Mouse (Mus musculus): Measurements from ENCODE around the gene Gm10985. TPM values are rescaled to one million over a fixed set of nuclear protein-coding genes. Genes with fewer than 3 reads are reported as not detected.

The Gm10985 gene
- total RNA-seq (2012; rRNA removed) = not detected in 2 replicates

DNA sequence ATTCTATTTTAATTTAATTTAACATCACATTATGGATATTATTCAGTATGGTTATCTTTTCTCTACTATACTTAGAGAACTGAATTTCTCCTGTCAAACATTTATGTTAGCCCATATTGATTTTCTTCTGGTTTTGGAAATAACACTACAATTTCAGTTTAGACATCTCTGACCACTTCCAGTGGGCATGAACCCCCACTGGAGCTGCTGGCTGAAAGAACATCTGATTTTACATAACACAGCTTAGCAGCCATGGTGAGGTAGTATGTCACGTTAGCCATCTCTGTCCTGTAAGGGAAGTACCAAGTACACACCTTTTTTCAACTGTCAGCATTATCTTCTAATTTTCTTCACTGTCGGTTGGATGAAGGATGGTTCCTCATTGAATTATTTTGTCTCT is at the start of gene Gm10985:
Gm10985 (plus strand) TSS at position 301 of the 400 bp plus-strand sequence.
- TF ChIP-seq HCFC1 (IDR thresholded peaks at IDR 0.05; ENCODE audit: borderline replicate concordance, insufficient read depth, low read length) = no peak
- no peak for TF ChIP-seq ZNF384 (IDR thresholded peaks at IDR 0.05; ENCODE audit: low read depth, low read length)
- TF ChIP-seq CHD2 (IDR thresholded peaks at IDR 0.05; ENCODE audit: low read depth, low read length) = no peak
- TF ChIP-seq MAFK (IDR thresholded peaks at IDR 0.05; ENCODE audit: insufficient read depth, low read depth, low read length) = no peak
- no peak for TF ChIP-seq ZC3H11A (IDR thresholded peaks at IDR 0.05; ENCODE audit: borderline replicate concordance, low read depth, low read length)
- in situ Hi-C loops (cut with MboI; ENCODE audit: low sequenced_read_pairs in 2 of 2, unreplicated experiment in 2 of 2) = no loop called here

DNA sequence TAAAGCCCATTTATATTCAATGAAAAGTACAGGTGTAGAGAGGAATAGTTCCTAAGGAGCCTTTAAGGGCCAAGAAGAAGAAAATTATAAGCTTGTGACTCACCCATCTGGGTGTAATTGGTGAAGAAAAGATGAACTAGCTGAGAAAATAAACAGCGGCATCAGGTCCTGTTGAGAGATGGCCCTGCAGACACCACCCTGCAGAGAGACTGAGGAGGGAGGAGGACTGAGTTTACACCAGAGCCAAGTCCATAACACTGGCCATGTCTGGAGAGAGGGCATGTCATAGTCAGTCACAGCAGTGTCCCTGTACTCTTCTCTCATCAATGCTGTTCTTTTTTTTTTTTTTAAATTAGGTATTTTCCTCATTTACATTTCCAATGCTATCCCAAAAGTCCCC is 48.0 kb upstream of the Gm10985 start:
- Histone ChIP-seq H3K4me1 (ENCODE audit: control insufficient read depth in 2 of 2, insufficient read depth in 2 of 2, low read length in 2 of 2, poor library complexity in 1 of 2) (no peaks in the 10 kb centered on the region), H3K9ac (ENCODE audit: insufficient read depth, low read depth, low read length, poor library complexity, severe bottlenecking) (no peak overlapping the region), H3K4me3 (ENCODE audit: insufficient read depth in 1 of 2, low read depth in 1 of 2, low read length in 2 of 2, poor library complexity in 1 of 2, severe bottlenecking in 1 of 2) (no peak overlapping the region), H3K9me3 (ENCODE audit: control insufficient read depth, insufficient read depth, low read depth, low read length) (no peaks in the 10 kb centered on the region), H3K27ac (ENCODE audit: insufficient read depth, low read depth, low read length, poor library complexity, severe bottlenecking) (no peak overlapping the region), H3K36me3 (ENCODE audit: control insufficient read depth, insufficient read depth, low read length, poor library complexity, severe bottlenecking) (no peaks in the 10 kb centered on the region)
- in situ Hi-C loops (cut with MboI; ENCODE audit: low sequenced_read_pairs in 2 of 2, unreplicated experiment in 2 of 2) = no loop called here
- TF ChIP-seq CHD2 (IDR thresholded peaks at IDR 0.05; ENCODE audit: low read depth, low read length) (no peak), ZC3H11A (IDR thresholded peaks at IDR 0.05; ENCODE audit: borderline replicate concordance, low read depth, low read length) (no peak), ZNF384 (IDR thresholded peaks at IDR 0.05; ENCODE audit: low read depth, low read length) (no peak), HCFC1 (IDR thresholded peaks at IDR 0.05; ENCODE audit: borderline replicate concordance, insufficient read depth, low read length) (no peak), MAFK (IDR thresholded peaks at IDR 0.05; ENCODE audit: insufficient read depth, low read depth, low read length) (no peak)
- DNase-seq (ENCODE audit: low read depth, low spot score) = no peak

More for the DNA sequence above, at the start of gene Gm10985:
- H3K4me1 ChIP-seq (ENCODE audit: control insufficient read depth in 2 of 2, insufficient read depth in 2 of 2, low read length in 2 of 2, poor library complexity in 1 of 2) = no peaks in the 10 kb centered on the region
- H3K4me3 ChIP-seq (ENCODE audit: insufficient read depth in 1 of 2, low read depth in 1 of 2, low read length in 2 of 2, poor library complexity in 1 of 2, severe bottlenecking in 1 of 2) = no peak within 1 kb of the TSS
- H3K9ac ChIP-seq (ENCODE audit: insufficient read depth, low read depth, low read length, poor library complexity, severe bottlenecking) = no peak within 1 kb of the TSS
- no peaks in the 10 kb centered on the region for H3K36me3 ChIP-seq (ENCODE audit: control insufficient read depth, insufficient read depth, low read length, poor library complexity, severe bottlenecking)
- no peak within 1 kb of the TSS for H3K27ac ChIP-seq (ENCODE audit: insufficient read depth, low read depth, low read length, poor library complexity, severe bottlenecking)
- H3K9me3 ChIP-seq (ENCODE audit: control insufficient read depth, insufficient read depth, low read depth, low read length) = no peaks in the 10 kb centered on the region
- no peak for DNase-seq (ENCODE audit: low read depth, low spot score)

- no peak for TF ChIP-seq MAFK (IDR thresholded peaks at IDR 0.05; ENCODE audit: insufficient read depth, low read depth, low read length)
- no peak for TF ChIP-seq ZC3H11A (IDR thresholded peaks at IDR 0.05; ENCODE audit: borderline replicate concordance, low read depth, low read length)
- TF ChIP-seq CHD2 (IDR thresholded peaks at IDR 0.05; ENCODE audit: low read depth, low read length) = no peak
- TF ChIP-seq HCFC1 (IDR thresholded peaks at IDR 0.05; ENCODE audit: borderline replicate concordance, insufficient read depth, low read length) = no peak
- no peak for TF ChIP-seq ZNF384 (IDR thresholded peaks at IDR 0.05; ENCODE audit: low read depth, low read length)
- H3K36me3 ChIP-seq (ENCODE audit: control insufficient read depth, insufficient read depth, low read length, poor library complexity, severe bottlenecking) = no peaks in the 10 kb centered on the region
- in situ Hi-C loops (cut with MboI; ENCODE audit: low sequenced_read_pairs in 2 of 2, unreplicated experiment in 2 of 2) = no loop called here
- H3K4me3 ChIP-seq (ENCODE audit: insufficient read depth in 1 of 2, low read depth in 1 of 2, low read length in 2 of 2, poor library complexity in 1 of 2, severe bottlenecking in 1 of 2) = no peak overlapping the region
- no peak overlapping the region for H3K9ac ChIP-seq (ENCODE audit: insufficient read depth, low read depth, low read length, poor library complexity, severe bottlenecking)
- no peak for DNase-seq (ENCODE audit: low read depth, low spot score)
- H3K4me1 ChIP-seq (ENCODE audit: control insufficient read depth in 2 of 2, insufficient read depth in 2 of 2, low read length in 2 of 2, poor library complexity in 1 of 2) = no peaks in the 10 kb centered on the region
- no peaks in the 10 kb centered on the region for H3K9me3 ChIP-seq (ENCODE audit: control insufficient read depth, insufficient read depth, low read depth, low read length)
- H3K27ac ChIP-seq (ENCODE audit: insufficient read depth, low read depth, low read length, poor library complexity, severe bottlenecking) = no peak overlapping the region
Measured at GRCm38 (mm10) chr3:53799671-53800070, 45.2 kb upstream of the Gm10985 start.

GRCm38 (mm10) chr3:53813421-53813977 is 31.4 kb upstream of the Gm10985 start:
- no peak overlapping the region for H3K27ac ChIP-seq (ENCODE audit: insufficient read depth, low read depth, low read length, poor library complexity, severe bottlenecking)
- in situ Hi-C loops (cut with MboI; ENCODE audit: low sequenced_read_pairs in 2 of 2, unreplicated experiment in 2 of 2) = no loop called here
- no peaks in the 10 kb centered on the region for H3K4me1 ChIP-seq (ENCODE audit: control insufficient read depth in 2 of 2, insufficient read depth in 2 of 2, low read length in 2 of 2, poor library complexity in 1 of 2)
- H3K9ac ChIP-seq (ENCODE audit: insufficient read depth, low read depth, low read length, poor library complexity, severe bottlenecking) = no peak overlapping the region
- TF ChIP-seq ZC3H11A (IDR thresholded peaks at IDR 0.05; ENCODE audit: borderline replicate concordance, low read depth, low read length) (no peak), ZNF384 (IDR thresholded peaks at IDR 0.05; ENCODE audit: low read depth, low read length) (no peak), MAFK (IDR thresholded peaks at IDR 0.05; ENCODE audit: insufficient read depth, low read depth, low read length) (no peak), CHD2 (IDR thresholded peaks at IDR 0.05; ENCODE audit: low read depth, low read length) (no peak), HCFC1 (IDR thresholded peaks at IDR 0.05; ENCODE audit: borderline replicate concordance, insufficient read depth, low read length) (no peak)
- no peak overlapping the region for H3K4me3 ChIP-seq (ENCODE audit: insufficient read depth in 1 of 2, low read depth in 1 of 2, low read length in 2 of 2, poor library complexity in 1 of 2, severe bottlenecking in 1 of 2)
- H3K9me3 ChIP-seq (ENCODE audit: control insufficient read depth, insufficient read depth, low read depth, low read length) = no peaks in the 10 kb centered on the region
- DNase-seq (ENCODE audit: low read depth, low spot score) = no peak
- H3K36me3 ChIP-seq (ENCODE audit: control insufficient read depth, insufficient read depth, low read length, poor library complexity, severe bottlenecking) = no peaks in the 10 kb centered on the region

All from ES-E14 (cell line).